Mouse (Mus musculus) forelimb bud, embryonic 11.5 days (tissue): ENCODE results near the gene Erg.

Experiments
- DNase-seq: peaks from one replicate; pipeline ENCODE4 v3.0.0-alpha.2; 2012; ENCODE audit warnings: low read depth, low spot score

Erg gene

DNA sequence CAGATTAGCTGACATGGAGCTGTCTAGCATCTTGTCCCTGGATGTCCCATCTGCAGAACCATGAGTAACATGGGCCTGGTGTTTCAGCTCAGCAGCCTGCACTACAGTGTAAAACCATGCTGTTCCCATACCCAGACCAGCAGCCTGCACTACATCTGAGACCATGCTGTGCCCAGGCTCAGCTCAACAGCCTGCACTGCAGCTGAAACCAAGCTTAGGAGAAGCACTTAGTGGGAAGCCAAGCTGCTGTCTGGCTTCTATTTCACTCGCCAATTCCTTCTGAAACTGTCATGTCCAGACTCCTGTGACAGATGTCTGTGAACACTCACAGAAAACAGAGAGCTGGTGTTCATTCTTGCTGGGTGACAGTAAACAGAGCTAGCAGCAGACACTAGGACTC lies 195.6 kb downstream of the Erg start:
- no peak for DNase-seq

DNA sequence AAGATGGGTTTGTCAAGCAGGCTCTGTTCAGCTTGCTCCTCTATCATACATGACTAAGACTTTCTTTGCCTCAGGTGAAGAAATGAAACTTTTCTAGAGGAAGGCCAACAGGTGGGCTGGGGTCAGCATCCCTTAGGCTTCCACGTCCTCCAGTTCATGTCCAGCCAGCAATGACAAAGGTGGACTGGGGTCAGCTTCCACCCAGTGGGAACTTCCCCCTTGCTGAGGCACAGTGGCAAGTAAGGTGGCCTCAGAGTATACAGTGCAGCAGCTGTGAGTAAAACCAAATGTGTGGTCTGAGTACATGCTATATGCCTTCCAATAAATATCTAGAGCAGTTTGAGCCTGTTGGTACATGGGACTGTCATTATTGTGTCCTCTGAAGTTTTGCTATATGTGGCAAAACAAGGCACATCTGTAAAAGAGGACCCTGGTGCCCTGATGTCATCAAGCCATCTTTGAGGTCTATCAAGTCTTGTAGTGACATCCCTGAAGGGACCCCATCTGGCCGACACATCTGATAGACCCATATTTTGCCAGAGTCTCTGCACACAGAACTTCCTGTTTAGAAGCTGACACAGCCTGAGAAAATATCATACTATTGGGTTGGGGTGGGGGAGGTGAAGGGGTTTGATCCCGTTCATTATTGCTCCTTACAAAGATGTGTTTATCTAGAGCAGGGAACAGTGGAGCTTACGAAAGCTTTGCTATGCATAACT lies 197.4 kb downstream of the Erg start:
- DNase-seq = no peak

DNA sequence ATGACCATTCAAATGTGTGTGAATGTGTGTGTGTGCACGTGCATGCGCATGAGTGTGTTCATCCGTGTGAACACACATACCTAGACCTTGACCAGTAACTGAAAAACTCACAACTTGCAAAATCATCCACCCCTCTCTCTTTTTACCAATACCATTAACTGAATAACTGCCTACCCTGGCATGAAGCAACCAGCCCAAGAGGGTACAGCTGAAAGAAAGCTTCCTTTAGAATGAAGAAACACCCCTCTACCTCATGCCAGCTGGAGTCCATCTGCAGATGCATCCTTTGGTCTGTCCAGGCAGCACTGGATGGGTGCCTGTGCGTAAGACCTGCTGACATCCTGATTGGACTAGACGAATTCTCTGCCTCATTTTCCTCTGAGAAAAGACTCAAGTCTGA lies 198.1 kb downstream of the Erg start:
- DNase-seq = no peak

DNA sequence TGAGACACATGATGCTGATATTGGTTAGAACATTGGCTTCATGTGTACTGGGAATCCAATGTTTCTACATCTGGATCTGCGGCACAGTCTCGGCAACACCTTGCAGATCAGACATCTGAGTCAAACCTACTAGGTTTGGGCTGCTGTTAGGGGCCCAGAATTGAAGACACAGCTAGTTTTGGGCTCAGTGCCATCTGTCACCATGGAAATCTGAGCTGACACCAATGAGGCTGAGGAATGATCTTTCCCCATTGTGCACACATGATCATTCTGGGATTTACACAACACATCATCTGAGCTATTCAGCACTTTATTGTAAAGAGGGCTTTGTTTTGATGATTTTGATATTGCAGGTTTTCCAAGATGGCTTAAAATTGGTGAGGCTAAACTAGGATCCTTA lies 199.4 kb downstream of the Erg start:
- no peak for DNase-seq

DNA sequence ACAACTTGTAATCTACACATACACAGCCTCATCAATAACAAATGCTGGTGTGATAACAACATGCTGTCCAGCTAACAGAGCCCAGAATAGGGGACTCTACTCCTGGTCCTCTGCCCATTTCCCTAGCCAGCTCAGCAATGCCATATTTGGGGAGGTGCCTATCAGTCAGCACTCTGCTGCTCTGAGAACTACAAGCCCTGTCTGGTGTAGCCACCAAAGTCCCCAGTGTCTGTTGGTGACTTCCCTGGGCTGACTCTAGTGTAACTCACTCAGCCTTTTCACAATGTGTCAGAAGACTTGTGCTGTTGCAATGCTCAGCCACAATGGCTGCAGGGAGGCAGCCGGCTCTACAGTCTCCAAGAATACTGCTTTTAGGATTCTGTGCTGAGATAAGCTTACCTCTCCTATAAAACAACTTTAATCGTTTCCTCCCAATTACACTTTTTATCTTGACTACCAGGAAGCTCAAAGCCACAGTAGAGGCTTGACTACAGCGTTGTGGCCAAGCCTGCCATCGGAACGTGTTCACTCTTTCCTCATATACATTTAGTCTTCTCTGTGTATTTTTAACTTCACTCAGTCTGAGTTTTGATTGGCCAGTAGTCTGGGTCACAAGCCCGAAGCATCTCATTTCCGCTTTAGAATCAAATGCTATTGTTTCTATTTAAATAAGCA lies 201.0 kb downstream of the Erg start:
- no peak for DNase-seq

DNA sequence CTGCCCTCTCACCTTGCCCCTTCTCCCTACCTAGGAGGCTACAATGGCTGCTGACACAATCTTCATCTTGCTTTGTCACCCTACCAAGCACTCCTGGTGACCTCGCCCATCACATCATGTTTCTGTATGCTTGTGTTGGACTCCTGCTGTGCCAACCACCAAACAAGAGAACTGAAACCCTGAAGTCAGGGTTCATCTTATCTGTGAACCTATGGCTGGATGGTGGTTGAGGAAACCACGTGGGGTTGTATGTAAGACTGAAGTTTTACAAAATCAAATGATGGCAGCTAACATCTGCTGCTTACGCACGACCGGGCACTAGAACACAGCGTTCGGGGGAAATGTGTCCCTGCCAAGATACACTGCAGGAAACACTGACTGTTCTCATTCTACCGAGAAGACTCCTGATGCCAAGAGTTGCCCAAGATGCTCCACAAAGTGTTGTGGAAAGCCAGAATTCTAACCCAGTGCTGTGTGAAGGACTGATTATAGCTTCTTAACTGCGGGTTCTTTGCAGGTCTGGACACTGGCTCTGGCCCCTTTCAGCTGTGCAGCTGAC lies 201.7 kb downstream of the Erg start:
- no peak for DNase-seq

DNA sequence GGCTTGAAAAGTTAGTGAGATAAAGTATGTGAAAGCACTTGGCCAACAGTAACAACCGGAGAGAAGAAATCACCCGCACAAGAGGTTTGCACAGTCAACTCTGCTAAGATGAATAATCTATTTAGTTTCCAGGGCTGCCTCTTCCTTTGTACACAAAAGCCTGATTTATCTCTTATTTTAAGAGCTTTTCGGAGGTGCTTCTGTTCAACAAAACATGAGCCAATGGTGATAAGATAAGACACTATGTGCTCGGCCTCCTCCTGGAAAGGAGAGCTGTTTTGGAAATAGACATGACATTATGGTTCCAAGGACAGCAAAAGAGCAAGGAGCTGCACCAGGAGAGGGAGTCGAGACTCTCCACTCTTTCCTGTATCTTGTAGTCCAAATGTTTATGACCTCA lies 204.1 kb downstream of the Erg start:
- DNase-seq = no peak

DNA sequence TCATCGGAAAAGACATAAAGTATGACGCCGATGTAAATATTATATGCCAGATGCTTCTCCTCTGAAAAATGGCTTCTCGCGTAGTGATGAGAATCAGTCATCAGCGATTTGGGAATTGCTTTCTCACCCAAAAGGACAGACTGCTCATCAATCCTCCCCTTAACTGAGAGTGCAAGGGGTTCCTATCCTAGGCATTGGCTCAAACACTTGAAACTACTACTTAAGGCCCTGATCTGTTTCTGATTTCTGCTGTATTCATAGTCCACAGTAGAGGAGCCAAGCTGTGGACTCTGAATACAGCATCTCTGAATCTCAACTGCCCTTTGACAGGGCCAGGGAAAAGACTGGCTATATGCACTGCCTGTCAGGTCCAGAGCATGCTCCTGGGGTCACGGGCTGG lies 209.6 kb downstream of the Erg start:
- DNase-seq = no peak

DNA sequence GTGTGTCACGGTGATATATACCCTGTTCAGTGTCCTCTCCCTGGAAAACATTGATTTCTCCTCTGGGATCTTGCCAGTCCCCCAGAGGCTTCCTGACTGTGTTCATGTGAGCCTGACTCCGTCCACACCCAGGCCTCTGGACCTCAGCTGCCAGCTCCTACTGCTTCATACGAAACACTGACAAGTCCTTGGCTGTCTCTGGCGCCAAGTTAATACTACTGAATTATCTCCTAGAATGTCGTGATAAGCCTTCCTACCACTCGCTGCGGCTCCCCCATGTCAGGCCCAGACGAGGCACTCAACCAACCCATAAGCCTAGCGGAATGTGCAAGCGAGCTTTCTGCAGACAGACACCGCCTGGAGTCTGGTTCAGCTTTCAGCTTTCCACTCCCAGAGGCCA lies 210.0 kb downstream of the Erg start:
- DNase-seq = no peak

DNA sequence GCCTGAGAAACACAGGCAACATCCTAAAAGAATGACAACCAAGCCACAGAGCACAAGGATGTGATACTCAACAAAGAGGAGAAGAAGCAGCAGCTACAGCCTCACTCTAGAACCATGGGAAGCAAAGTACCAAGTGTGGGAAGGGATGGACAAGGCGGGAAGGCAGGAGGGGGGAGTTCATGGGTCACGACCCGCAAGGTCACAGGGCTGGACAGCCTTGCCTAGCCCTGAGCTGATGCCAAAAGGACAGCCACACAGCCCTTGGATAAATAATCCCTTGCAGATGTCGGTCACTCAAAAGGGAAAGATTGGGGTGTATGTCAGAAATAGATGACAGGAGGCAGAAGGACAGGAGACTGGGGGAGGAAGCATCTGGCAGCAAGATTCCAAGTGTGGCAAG lies 211.7 kb downstream of the Erg start:
- DNase-seq = no peak

DNA sequence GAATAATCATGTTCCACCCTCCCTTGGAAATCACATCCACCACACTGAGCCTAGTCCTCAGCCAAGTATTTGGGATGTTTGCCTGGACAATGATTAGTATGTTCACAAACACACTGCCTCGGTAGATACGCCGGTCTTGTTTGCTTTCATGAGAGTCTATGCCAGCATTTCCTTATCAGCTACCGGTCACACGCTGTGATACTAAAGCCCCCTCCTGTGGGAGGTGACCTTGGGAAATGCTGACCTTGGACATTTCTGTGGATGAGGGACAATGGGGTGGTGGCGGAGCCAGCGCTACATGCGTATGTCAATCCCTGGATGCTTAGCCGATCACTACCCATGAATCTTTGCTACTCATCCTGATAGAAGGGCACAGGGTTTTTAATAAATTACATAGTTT lies 213.4 kb downstream of the Erg start:
- no peak for DNase-seq

DNA sequence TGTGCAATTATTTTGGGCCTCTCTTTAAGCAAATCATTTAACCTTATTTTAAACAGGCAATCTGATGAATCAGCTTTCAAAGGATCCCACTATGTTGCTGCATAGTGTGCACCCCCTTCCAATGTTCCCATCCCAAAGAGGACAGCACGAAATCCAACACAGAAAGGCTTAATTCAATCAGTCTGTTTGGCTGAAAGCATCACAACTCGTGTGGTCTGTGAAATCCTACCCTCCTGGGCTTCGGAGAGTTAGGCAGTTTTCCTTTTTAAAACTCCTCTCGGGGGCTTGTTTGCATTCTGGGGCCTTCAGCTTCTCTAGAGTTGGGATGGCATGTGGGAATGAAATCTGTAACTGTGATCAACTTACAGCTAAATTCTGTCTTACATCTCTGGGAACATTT lies 214.7 kb downstream of the Erg start:
- no peak for DNase-seq

DNA sequence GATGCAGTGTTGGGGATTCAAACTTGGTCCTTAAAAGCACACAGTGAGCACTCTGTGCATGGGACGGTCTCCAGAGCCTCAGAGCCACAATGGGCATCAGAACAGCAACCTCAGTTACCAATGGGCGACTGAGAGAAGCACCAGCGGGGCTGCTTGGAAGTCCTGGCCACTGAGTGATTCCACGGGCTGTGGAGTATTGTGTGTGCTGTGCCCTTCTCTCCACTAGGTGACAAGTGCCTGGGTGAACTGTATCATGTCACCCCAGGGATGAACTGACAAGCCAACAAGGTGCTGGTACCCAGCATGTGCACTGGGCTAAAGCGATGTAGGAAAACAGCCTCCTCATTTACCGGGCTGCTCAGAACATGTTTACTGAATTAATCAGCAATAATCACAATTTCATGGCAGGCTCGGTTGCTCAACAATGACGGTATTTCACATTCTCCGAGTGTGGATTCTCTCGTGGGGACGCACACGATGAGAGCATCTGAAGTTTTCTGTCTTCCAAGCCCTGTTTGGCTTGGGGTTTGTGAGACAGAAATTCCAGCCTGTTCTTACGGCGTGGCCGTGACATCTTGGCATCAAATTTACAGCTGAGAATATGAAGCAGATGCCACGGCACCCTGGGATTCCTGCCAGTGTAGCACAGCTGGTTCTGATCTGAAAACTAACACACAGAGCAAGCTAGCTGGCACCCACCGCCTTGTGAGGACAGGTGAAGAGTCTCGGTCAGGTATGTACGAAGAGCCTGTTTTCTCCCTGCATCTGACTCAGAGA lies 219.2 kb downstream of the Erg start:
- no peak for DNase-seq

DNA sequence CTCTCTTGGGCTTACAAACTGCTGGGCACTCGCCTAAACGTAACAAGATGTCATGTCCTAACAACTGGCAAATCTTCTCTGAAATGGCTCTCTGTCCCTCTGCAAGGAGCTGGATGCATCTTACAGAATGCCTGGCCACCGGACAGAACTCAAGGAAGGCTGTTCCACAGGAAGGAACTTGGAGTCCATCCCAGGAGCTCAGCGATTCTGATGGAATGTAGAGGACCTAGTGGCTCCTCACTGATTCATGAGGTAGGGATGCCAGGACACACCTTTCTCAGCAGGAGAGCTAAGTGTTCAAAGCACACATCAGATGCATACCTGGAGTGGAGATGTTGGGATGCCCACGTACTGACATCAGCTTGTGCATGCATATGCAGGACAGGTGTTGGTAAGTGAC lies 221.2 kb downstream of the Erg start:
- no peak for DNase-seq

DNA sequence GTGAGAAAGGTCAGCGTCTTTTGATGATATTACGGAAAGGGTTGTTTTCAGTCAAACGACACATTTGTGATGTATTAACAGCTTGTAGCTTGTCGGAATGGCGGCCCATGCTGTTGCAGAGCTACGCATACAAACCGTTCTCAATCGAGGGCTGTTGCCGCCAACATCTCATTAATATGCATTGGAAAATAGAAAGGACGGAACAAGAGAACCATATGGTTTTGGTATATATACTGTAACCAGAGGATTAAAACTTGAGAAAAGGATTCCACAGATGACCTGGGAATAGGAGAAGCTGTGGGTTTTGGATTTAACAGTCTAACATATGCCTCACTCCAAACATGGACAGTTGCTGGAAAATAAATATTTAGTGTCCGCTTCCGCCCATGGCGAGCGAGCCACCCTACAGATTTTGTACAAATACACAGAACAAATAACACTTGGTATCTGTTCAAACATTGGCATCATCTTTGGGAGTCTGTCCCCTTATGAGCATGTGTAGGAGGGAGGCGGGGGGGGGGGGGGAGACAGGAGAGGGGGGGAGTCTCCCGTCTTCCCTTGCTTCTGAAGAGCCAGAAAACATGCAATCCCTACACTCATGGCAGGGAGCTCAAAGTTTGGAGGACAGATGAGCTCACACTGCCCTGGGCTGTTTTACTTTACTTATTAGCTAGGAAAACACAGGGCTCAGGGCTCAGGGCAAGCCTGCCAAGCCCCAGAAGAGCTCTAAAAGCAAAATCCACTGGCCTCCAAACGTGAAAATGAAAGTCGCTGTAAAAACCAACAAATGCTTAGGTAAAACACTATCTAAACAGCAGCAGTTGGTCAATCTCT lies 222.5 kb downstream of the Erg start:
- DNase-seq = no peak

DNA sequence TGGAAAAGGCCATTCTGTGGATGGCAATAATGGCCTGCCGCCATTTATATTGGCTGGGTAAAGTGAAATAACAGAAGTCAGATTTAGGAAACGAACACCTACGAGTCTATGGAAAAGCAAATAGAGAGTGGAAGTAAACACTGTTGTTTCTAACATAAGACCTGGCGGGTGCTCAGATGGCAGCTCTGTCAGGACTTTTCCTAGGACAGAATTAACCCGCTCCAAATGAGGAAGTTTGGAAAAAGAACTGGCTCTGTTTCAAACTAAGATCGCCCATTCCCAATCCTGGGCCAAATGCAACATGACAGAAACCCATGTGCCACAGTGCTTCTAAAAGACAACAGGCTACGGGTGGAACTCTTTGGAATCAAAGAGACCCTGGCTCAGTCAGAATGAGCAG lies 224.4 kb downstream of the Erg start:
- no peak for DNase-seq

DNA sequence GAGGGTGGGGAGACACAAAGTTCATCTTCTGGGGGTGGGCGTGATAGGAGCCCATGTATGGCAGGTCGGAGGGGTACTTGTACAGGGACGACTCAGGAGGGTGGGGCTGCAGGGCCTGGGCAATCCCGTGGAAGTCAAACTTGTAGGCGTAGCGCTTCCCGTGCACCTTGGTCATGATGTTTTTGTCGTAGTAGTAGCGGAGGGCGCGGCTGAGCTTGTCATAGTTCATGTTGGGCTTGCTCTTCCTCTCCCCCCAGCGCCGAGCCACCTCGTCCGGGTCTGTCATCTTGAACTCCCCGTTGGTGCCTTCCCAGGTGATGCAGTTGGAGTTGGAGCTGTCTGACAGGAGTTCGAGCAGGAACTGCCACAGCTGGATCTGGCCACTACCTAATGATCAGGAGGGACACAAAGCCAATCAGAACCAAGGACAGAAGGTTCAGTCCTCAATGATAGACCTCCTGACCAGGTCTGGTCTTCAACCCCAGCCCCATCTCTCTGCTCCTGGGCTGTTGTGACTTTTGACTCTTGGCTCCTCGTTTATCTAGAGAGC lies 225.4 kb downstream of the Erg start:
- DNase-seq = no peak

DNA sequence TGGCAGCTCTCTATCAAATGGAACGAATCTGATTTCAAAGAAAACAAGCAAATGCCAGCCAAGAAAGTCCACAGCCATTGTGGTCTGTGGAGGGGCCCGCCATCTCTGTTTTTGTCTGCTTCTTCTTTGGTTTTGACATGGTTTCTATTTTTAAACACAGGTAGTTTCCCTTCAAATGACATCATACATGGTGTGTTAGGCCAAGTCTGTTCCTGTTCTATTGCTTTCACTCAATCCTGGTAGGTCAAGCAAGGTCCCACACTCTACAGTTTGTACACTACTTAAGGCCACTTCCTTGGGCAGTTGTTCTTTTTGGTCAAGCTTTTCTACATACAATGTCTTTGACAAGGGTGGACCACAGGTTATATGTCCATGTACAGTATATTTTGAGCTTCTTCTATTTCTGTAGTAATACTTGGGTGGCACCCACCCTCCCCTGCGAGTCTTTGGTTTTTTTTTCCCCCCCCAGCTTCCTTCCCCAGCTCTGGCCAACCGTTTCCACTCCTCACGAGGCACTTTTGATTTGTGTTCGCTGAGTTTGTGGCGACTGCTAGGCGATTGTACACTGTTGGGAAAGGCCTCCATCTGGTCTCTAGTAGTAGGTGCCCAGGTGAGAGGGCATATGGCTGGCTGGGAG lies 226.1 kb downstream of the Erg start:
- no peak for DNase-seq

DNA sequence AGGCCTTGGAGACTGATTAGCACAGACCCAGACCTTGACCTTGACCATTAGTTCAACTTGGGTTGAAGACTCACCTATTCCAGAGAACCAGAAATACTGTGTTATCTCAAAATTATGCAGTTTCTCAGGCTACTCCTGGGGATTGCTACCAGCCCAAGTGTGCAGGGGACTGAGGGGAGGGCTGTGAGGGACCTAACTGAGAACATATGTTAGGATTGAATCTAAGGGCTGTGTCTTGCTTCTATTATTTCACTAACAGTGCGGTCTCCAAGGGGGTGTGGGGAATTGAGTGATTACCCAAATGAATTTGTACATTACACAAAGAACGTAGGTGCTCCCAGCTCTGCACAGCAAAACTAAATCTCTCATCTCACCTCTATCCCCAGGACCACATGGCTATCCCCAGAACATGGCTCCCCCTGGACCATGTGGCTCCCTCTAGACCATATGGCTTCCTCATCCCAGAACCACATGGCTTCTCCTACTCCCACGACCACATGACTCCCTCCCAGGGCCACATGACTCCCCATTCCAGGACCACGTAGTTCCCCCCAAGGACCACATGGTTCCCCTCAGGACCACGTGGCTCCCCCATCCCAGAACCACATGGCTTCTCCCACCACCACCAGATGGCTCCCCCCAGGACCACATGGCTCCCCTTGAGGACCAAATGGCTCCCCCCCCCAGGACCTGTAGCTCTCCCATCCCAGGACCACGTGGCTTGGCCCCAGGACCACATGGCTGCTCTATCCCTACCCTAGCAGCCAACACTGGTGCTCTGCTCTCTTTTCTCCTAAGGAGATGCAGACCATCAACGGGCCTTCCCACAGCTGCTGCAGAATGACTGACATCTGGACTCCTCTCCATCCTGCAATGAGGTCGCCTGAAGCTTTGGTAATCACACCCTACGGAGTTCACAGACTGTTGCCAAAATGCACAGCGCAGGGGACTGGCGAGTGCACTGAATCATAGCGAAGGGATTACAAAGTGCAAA lies 229.1 kb downstream of the Erg start:
- DNase-seq = no peak

DNA sequence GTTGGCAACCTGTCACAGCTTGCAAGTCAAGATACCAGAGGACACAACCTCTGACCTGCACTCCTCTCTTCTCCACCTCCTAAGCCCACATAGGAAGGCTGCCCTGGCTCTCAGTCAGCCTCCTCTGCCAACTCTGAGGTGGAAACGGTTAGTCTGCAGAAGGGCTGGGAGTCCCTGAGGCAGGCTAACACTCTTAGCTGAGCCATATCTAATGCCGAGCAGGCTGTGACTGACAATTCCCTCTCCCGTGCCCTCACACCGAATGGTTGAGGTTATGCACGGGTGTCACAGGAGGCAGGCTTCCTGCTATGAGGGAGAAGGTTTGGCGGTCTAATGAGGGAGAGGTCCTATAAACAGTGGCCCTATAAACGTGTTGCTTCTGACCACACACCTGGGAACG lies 232.6 kb downstream of the Erg start:
- no peak for DNase-seq
